Mouse (Mus musculus): Measurements from ENCODE around the gene Cadm1.

- TF ChIP-seq CTCF (IDR thresholded peaks at IDR 0.05), result no peak
- no peak for TF ChIP-seq EP300 (IDR thresholded peaks at IDR 0.05)
Measured at GRCm38 (mm10) chr9:47866001-47866400, 336.0 kb downstream of the Cadm1 start.
